Mouse (Mus musculus): ENCODE data around the gene Tmem270.

DNA sequence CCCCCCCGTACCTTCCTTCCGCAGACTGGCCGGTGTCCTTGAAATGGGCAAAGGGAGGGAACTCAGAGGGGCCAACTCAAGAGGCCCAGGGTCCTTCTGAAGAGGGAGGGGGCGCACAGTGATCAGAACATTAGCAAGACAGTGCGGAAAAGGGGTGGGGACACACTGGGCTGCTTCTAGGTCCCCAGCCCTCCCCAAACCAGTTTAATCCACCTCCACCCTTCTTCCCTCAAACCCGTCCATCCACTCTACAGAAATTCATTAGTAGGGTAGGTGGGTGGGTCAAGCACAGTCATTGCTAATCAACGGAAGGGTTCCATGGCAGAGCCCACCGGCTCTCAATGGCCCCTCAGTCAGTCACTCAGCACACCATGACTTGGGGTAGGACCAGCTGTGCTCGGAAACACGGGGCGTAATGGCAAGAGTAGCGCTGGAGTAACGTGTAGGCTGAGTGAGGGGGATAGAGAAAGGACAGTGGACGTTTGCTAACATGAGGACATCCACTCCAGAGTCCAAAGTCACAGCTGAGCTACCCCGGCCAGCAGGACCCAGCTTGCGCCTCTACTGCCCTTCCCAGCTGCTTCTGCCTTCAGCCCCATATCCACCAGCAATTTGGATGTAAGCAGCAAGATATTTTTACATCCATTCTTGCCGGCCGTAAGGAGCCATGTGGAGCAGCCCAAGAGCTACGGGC is 38.9 kb upstream of the Tmem270 start:
- TF ChIP-seq HCFC1 (IDR thresholded peaks at IDR 0.05; ENCODE audit: borderline replicate concordance, insufficient read depth, low read length) (no peak), ZNF384 (IDR thresholded peaks at IDR 0.05; ENCODE audit: low read depth, low read length) (no peak), CHD2 (IDR thresholded peaks at IDR 0.05; ENCODE audit: low read depth, low read length) (no peak), ZC3H11A (IDR thresholded peaks at IDR 0.05; ENCODE audit: borderline replicate concordance, low read depth, low read length) (no peak), MAFK (IDR thresholded peaks at IDR 0.05; ENCODE audit: insufficient read depth, low read depth, low read length) (no peak)
